Mouse (Mus musculus) cerebellum, adult 18-20 months (tissue): ENCODE measurements around the gene Slit3.

Source experiments
- DNase-seq, 2 experiments: peaks; one replicate each; pipeline ENCODE4 v3.0.0; 2021

Gene Slit3

GRCm38 (mm10) chr11:35278128-35278769, 157.2 kb downstream of the Slit3 start:
- DNase-seq, result no peak

DNA sequence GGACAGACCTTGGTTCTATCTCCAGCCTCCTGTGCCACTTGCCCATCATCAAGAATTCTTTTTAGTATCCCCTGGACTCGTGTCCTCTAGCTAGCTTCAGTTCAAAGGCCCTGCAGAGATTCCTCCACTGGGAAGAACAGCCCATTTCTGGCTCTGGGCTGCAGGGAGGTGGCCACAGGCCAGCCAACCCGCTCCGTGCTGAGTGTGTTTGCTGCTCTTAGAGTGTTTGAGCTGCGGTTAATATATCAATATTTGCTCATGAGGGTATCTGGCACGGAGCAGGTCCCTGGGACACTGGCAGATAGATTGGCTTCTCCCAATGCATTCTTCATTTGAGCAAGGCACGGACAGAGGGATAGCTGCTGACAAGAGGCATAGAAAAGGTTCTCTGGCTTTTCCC, 159.8 kb downstream of the Slit3 start:
- peak; percentile 29 to 40 for DNase-seq

DNA sequence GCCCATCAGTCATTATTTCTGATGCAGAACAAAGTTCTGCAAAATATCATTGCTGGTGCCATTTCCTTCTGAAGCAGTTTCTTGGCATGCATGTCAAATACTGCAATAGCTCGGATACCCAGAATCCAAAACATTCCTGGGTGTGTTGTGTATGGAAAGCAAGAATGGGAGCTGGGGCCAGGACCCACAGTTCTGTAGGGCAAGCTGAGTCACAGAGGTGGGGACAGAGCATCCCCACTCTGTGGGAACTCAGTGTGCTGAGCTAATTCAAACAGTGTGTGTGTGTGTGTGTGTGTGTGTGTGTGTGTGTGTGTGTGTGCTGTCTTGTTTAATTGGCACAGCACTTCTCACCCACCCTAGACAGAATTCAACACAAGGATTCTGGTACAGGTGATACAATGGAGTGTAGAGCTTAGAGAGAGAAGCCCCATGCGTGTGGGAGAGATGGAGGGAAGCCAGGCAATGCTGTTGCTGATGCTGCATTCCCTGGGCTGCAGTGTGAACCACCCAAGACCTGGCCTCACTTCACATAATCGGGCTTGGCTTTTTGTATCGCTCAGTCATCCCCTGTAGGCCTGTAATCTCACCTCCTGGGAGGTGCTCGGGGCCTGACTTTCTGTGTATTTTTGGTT, 161.1 kb downstream of the Slit3 start:
- no peak for DNase-seq

GRCm38 (mm10) chr11:35282825-35283571, 162.0 kb downstream of the Slit3 start:
- peak in 1 of 2 experiments; percentile 34 for DNase-seq

DNA sequence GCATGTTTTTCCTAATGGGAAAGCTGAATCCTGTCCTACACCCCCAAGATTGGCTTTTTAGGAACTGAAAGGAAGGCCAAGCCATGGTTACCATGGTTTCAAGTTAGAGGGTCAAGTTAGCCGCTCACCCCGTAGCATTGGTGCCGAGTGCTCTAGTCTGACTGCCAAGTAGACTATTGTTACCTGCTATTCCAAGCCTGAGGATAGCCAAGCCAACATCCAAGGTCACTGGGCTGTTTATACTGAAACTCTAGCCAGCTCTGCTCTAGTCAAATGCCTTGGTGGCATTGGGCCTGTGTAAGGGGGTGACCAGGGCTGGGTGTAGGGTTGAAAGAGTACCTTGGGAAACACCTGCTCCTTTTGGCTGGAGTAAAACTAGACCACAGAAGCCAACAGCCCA, 162.7 kb downstream of the Slit3 start:
- peak in 1 of 2 experiments; percentile 26 for DNase-seq

GRCm38 (mm10) chr11:35286578-35287390, 165.8 kb downstream of the Slit3 start:
- peak in 1 of 2 experiments; percentile 35 for DNase-seq

- no peak for DNase-seq
These were observed 167.0 kb downstream of the Slit3 start for GRCm38 (mm10) chr11:35288056-35288455.

DNA sequence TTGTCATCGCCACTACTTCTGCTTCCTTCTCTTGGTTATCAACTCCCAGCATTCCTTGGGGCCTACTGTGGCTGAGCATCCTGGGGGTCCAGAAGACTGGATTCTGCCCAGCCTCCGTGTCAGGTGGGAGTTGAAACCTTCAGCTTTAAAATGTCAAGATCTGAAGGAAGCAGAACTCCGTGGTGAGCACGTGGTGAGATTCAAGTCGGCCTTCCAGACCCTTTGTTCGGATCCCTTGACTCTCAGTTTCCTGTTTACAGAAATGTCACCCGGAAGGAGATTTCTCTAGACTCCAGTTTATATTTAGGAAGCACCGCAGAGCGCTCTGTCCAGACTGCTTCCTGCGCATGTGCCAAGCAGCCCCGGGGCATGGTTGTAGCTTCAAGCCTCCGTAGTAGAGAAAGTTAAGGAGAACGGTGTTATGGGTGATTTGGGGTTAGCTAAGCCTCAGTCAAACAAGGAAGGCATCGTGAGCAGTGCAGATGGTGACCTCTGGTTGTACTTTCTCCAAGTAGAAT, 167.8 kb downstream of the Slit3 start:
- no peak for DNase-seq

GRCm38 (mm10) chr11:35292228-35292747, 171.3 kb downstream of the Slit3 start:
- no peak for DNase-seq

GRCm38 (mm10) chr11:35293197-35293596, 172.2 kb downstream of the Slit3 start:
- DNase-seq, result no peak

DNA sequence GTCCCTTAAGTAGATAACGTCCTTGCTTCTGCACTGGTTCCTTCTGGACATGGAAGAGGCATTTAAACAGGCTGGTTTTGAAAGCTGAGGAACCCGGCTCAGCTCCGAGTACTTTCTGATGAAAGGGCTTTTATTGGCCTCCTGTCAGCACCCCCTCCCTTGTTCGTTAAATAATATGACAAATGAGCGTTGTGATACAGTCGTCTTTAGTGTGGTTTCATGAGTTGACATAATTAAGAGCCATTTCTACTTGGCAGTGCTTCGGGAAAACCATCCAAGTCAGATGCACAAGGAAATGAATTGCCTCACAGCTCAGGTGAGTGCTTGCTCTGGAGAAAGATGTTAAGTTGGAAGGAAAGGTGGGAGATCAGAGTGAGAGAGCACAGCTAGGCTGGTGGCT, 173.6 kb downstream of the Slit3 start:
- DNase-seq, result no peak

DNA sequence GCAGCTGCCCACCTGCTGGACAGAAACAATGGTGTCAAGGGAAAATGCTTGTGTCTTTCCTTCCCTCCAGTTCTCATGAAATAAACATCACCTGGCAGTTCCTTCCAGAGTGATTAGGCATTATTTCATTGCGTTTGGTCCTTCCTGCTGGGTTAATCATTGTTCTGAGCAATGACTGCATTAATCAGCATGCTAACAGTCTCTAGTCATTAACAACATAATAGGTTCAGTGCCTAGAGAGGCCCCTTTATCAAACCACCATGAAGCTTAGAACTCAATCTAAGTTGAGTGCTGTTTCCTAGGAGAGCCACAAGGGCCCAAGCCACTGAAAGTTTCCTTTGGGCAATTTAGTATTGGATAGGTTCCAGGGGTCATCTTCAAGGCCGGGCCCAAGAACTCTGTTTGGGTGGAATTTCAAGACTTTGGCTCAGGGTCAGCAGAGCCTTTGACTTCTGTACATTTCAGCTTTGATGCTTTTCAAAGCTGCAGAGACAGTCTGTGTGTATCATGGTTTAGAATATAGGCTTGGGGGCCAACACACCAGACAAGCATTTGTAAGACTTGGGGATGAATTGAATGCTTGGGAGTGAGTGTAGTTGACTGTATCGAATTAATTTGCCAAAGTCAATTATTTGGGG, 174.3 kb downstream of the Slit3 start:
- no peak for DNase-seq

DNA sequence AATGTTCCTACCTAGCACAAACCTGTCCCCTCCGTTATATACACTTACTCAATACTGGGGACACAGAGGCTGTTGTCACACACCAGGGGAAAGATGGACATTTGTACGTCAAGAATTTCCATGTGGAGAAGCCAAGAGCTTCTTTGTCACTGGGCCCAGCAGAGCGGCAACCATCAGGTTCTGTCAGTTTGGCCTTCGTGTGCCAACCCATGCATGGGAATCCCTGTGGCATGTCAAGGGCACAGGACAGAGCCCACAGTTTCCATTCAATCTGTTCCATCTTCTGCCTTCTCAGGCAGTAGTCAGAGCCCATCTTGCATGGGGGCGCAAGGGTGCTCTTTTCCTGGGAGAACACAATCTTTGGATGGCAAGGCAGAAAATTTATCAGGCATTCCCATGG, 175.8 kb downstream of the Slit3 start:
- DNase-seq, result no peak

DNA sequence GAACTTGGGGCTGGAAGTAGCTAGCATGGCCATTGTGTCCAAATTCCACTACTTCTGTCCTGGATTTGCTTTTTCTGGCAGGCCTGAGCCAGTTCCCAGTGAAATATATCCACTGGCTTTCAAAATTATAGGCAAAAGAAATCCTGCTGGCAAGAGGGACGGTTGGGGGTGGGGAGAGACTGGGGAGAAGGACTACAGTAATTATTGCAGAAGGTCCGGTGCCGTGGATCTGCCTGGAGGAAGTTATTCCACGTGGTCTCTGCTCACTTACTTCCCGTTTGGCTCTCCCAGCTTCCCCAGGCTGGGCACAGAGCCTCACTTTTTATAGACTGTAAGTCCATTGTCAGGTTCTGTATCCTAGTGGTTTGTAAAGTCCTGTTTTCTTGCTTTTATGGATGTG, 176.3 kb downstream of the Slit3 start:
- DNase-seq, result no peak

DNA sequence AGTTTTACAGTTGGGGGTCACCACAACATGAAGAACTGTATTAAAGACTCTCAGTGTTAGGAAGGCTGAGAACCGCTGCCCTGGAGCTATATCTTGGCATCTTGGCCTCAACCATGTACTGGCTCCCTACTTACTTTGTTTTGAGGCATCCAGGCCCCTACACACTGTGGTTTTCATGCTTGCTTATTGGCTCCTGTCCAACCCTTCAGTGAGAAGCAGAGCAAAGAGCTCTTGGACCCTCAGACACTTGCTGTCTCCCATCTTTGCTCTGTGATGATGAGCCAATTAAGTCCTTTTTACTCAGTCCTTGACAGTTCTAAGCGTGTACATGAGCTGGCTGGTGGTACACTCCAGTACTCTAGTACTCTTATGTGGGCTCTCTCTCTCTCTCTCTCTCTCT, 177.5 kb downstream of the Slit3 start:
- no peak for DNase-seq

DNA sequence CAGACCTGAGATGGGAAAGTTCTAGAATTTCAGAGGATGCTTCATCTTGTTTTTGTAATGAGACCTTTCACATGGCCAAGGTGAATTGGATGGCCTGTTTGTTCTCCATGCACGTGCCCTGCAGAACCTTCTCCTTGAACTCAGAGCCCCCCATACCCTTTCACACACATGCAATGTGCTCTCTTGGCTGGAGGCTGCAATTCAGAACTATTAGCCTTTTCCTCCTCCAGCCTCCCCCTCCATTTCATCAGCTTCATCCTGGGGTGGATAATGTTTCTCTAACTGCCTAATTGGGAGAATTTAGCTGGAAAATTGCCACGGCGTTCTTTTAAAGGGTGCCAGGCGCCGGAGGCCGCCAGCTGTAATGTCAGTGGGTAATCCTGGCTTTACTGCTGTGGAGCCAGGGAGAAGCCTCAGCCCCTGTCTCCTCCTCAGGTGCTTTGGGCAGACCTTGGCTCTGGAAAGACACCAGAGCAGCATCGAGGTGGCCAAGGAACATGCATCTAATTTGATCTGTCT, 178.9 kb downstream of the Slit3 start:
- DNase-seq, result no peak

DNA sequence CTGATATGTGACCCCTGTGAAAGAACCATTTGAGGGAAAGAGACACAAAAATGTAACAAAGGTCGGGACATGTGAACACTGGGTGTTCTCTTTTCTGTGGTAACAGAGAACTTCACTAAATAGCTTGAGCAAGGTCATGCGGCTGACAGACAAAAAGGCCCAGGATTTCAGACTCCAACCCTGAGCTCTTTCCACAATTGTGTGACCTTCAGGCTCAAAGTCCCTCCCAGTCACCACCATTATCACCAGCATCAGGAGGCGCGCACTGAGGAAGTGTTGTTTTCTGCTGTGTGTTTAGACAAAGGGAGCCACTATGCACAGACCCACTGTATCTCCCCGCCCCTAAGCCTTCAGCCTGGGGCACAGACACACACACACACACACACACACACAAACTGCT, 181.2 kb downstream of the Slit3 start:
- no peak for DNase-seq

DNA sequence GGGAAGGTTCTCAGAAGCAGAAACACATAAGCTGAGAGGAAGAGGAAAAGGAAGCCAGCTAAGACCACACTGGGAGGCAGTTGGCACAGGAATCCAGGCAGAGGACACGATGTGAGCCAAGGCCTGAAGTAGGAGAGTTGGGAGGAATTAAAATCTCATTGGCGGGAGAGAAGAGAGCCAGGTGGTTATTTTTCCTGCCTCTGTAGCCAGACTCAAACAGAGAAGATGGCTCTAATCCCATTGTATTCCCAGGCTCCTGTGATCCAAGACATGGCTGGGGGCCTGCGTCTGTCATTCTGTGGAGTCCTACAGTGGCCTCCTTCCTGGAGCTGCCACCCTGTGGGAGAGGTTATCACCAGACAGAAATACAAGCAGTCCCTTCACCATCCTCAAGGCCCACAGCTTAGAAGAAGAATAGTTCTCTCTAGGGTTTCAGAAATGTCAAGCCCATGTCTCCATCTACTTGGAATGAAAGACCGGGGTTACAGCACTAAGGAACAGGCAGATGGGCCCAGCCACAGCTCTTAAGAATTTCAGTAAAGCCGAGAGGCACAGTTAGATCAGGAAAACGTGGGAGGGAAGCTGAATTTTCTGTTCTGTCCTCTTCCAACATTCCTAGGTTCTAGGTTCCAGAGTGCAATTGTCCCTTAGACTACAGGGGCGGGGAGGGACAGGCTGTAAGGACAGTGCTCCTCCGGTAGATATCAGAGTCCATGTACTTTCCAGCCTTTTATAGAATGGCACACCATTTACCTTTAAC, 183.4 kb downstream of the Slit3 start:
- DNase-seq, result peak; percentile 81 to 90

DNA sequence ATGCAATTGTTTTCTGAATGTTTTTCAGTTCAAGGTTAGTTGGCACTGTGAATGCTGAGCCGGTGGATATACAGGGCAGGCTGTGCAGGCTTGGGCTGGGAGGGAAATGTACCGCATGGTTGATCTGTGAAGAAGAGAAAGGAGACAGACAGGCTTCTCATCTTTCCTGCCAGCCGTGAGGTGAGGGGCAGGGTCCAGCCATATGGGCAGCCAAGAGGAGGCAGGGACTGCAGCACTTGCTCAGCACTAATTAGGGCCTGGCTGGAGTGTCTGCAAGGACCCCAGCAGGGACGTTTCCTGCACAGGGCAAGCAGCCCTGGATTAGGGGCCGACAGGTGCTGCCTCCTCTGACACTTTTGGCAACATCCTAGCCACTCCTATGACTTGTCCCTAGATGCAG, 184.1 kb downstream of the Slit3 start:
- peak; percentile 76 to 84 for DNase-seq

DNA sequence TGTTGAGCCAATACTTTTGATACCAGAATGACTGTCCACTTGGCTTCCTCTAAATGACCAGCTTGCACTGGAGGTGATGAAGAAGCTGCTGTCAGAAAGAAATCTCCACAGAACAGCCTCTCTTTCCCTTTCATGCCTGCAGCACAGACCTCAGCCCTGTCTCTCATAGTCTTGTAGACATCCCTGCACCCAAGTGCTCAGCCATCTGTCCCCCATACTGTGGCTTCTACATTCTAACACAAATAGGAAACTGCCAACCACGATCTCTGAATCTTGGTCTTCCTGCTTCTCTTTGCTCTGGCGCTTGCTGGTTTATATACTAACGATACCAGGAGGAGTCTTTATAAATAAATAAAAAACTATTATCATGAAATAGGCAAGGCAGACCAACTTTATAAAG, 184.9 kb downstream of the Slit3 start:
- peak; percentile 62 to 77 for DNase-seq

- DNase-seq, result no peak
These were observed 185.9 kb downstream of the Slit3 start for GRCm38 (mm10) chr11:35306922-35307321.
